Mouse (Mus musculus) neural tube, embryonic 12.5 days (tissue): ENCODE results near the gene Pnpla6. TPM values are rescaled to one million over a fixed set of nuclear protein-coding genes. Genes with fewer than 3 reads are reported as not detected.

Experiments used
- ATAC-seq: fragments of 200-750 bp; cut with Nextera tagmentation; 2 replicates; pipeline ENCODE4 v1.8.0; 2017; ENCODE audit warnings: low read depth, mild to moderate bottlenecking, moderate TSS enrichment, moderate library complexity; ENCODE audit not compliant: low FRiP score
- H3K27ac ChIP-seq: fragments of 300-500 bp; sonication (generic); 2 replicates; pipeline ENCODE4 v1.5.1; 2016
- H3K27me3 ChIP-seq: fragments of 300-500 bp; sonication (generic); replicated peaks from 2 replicates; pipeline ENCODE4 v1.6.1; 2016; ENCODE audit warnings: mild to moderate bottlenecking
- H3K36me3 ChIP-seq: fragments of 300-500 bp; sonication (generic); 2 replicates; pipeline ENCODE4 v1.6.1; 2016; ENCODE audit warnings: mild to moderate bottlenecking
- H3K4me1 ChIP-seq: fragments of 300-500 bp; sonication (generic); 2 replicates; pipeline ENCODE4 v1.6.1; 2016
- H3K4me2 ChIP-seq: fragments of 300-500 bp; sonication (generic); replicated peaks from 2 replicates; pipeline ENCODE4 v1.6.1; 2016; ENCODE audit warnings: mild to moderate bottlenecking
- H3K4me3 ChIP-seq: fragments of 300-500 bp; sonication (generic); 2 replicates; pipeline ENCODE4 v1.5.1; 2016
- H3K9ac ChIP-seq: fragments of 300-500 bp; sonication (generic); 2 replicates; pipeline ENCODE4 v1.6.1; 2016; ENCODE audit warnings: mild to moderate bottlenecking
- H3K9me3 ChIP-seq: fragments of 300-500 bp; sonication (generic); 2 replicates; pipeline ENCODE4 v1.6.1; 2016; ENCODE audit warnings: mild to moderate bottlenecking
- WGBS: fragments of 180-500 bp; shearing (Covaris S2); methylation state at CpG from one replicate; pipeline ENCODE4 v1.1.7; 2016; 5-methylcytosine and 5-hydroxymethylcytosine counted together
- polyA plus RNA-seq: library from polyadenylated mRNA; unstranded; fragments of >200 nt; fragmentation: Nextera tagmentation; extraction: Ambion mirVana; gene quantifications from 2 replicates; pipeline ENCODE4 v1.2.1, GENCODE M21; 2016

Gene Pnpla6
- polyA plus RNA-seq, 1 experiment from 2014 or later, result 33.9 TPM

DNA sequence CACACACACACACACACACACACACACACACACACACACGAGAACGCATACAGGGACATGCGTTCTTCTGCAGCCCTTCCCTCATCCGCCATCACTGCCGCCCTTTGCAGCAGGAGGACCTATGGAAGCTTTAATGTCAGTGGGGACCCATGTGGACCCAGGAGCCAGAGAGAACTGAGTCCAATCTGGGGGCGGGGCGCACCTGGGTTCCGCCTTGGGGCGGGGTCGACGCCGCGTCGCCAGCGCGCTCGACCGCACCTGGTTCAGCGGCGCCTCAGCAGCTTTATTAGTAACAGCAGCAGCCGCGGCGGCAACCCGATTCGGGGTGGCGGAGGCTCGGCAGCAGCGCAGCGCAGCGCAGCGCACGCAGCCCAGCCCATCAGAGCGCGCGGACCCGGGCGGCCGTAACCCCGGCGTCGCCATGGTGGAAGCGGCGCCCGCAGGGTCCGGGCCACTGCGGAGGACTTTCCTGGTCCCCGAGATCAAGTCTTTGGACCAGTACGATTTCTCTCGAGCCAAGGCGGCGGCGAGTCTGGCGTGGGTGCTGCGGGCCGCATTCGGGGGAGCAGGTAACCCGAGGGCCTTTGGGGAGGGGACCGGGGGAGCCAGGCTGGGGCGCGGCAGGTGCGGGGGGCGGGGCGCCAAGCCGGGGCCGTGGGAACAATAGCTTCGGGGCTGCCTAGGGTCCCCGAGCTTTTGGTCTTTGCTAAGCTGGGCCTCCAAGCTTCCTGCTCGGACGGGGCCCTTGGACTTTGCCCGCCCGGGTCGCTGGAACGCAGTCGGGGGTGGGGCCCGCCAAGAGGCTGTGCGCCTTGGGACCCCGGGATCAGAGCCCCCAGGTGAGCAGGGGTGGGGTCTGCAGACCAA lies 72.4 kb downstream of the Pnpla6 start:
- Histone ChIP-seq H3K4me1 (no peaks in the 10 kb centered on the region), H3K4me2 (peak overlapping the region; percentile 90), H3K27me3 (no peaks in the 10 kb centered on the region), H3K9ac (peak overlapping the region; percentile 82), H3K9me3 (no peaks in the 10 kb centered on the region), H3K4me3 (peak overlapping the region; percentile 82), H3K36me3 (no peaks in the 10 kb centered on the region), H3K27ac (peak overlapping the region; percentile 53; the same call in 1 of the 2 replicates)
- peak; percentile 78 for ATAC-seq
- under 1% methylated on average over 77 of the region's 77 CpGs for WGBS

- 3% methylated on average over 11 of the region's 11 CpGs for WGBS
- Histone ChIP-seq H3K4me3 (peak overlapping the region; percentile 82), H3K27ac (no peak overlapping the region), H3K9ac (peak overlapping the region; percentile 82), H3K27me3 (no peaks in the 10 kb centered on the region), H3K36me3 (no peaks in the 10 kb centered on the region), H3K4me1 (no peaks in the 10 kb centered on the region), H3K4me2 (peak overlapping the region; percentile 90), H3K9me3 (no peaks in the 10 kb centered on the region)
- peak; percentile 82 for ATAC-seq
Observed at GRCm38 (mm10) chr8:3588258-3588633, 73.1 kb downstream of the Pnpla6 start.

DNA sequence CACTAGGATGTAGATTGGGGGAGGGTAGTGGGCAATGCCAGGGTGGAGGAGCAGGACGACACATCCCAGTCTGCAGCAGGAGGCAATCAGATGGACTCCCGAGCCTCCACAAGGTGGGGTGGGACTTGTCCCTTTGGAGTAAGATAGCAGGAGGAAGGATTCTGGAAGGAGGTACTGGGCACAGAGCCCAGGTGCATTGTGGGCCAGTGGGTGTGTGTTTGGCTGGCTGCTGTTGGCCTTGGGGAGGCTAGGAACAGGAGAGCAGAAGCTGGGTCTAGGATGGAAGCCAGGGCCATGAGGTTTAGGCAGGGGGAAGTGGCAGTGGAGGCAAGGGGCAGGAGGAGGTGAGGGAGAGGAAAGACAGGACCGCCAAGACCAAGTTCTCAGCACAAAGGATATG lies 78.3 kb downstream of the Pnpla6 start:
- ATAC-seq, result no peak
- H3K4me3 ChIP-seq, result no peak overlapping the region
- WGBS, result 77% methylated on average over 3 of the region's 3 CpGs

More for the DNA sequence above, 78.3 kb downstream of the Pnpla6 start:
- Histone ChIP-seq H3K9ac (no peak overlapping the region), H3K4me2 (no peak overlapping the region), H3K36me3 (no peaks in the 10 kb centered on the region), H3K27ac (no peak overlapping the region), H3K4me1 (no peaks in the 10 kb centered on the region), H3K9me3 (no peaks in the 10 kb centered on the region), H3K27me3 (no peaks in the 10 kb centered on the region)

Other genes with a start within 250 kb of the Pnpla6 start
- 53.7 and 55.6 TPM in 2 replicates for gene Insr, start 235.8 kb upstream of the Pnpla6 start, polyA plus RNA-seq
- 0.13 TPM in 1 of 2 replicates, not detected in the other for gene A430078G23Rik, start 162.0 kb upstream of the Pnpla6 start, polyA plus RNA-seq
- gene Arhgef18, start 122.4 kb upstream of the Pnpla6 start, polyA plus RNA-seq, result 12.1 and 13.4 TPM in 2 replicates
- 3.4 and 4.2 TPM in 2 replicates for gene Pex11g, start 47.7 kb upstream of the Pnpla6 start, polyA plus RNA-seq
- 0.22 TPM in 1 of 2 replicates, not detected in the other for gene Tex45, start 44.5 kb upstream of the Pnpla6 start, polyA plus RNA-seq
- 81.8 and 87.0 TPM in 2 replicates for gene Zfp358, start 22.2 kb upstream of the Pnpla6 start, polyA plus RNA-seq
- gene Mcoln1, start 14.9 kb upstream of the Pnpla6 start, polyA plus RNA-seq, result 74.4 and 78.9 TPM in 2 replicates
- 1.3 and 1.8 TPM in 2 replicates for gene C330021F23Rik, start 52.6 kb downstream of the Pnpla6 start, polyA plus RNA-seq
- gene Camsap3, start 71.9 kb downstream of the Pnpla6 start, polyA plus RNA-seq, result 22.0 and 28.0 TPM in 2 replicates
- gene Xab2, start 105.9 kb downstream of the Pnpla6 start, polyA plus RNA-seq, result 62.3 and 67.2 TPM in 2 replicates
- gene Pet100, start 106.2 kb downstream of the Pnpla6 start, polyA plus RNA-seq, result 129 and 134 TPM in 2 replicates
- gene Pcp2, start 110.2 kb downstream of the Pnpla6 start, polyA plus RNA-seq, result 0.37 and 0.40 TPM in 2 replicates
- gene Stxbp2, start 115.6 kb downstream of the Pnpla6 start, polyA plus RNA-seq, result 24.5 and 26.5 TPM in 2 replicates
- 0.45 TPM in 1 of 2 replicates, not detected in the other for gene Retn, start 140.4 kb downstream of the Pnpla6 start, polyA plus RNA-seq
- 0.13 TPM in 1 of 2 replicates, not detected in the other for gene Mcemp1, start 150.4 kb downstream of the Pnpla6 start, polyA plus RNA-seq
- gene Fcor, start 157.0 kb downstream of the Pnpla6 start, polyA plus RNA-seq, result 7.1 and 8.0 TPM in 2 replicates
- gene Trappc5, start 160.9 kb downstream of the Pnpla6 start, polyA plus RNA-seq, result 44.5 and 45.6 TPM in 2 replicates
- 0.30 and 0.41 TPM in 2 replicates for gene Fcer2a, start 178.8 kb downstream of the Pnpla6 start, polyA plus RNA-seq
- not detected in 2 replicates for gene Clec4g, start 205.3 kb downstream of the Pnpla6 start, polyA plus RNA-seq
- not detected in 2 replicates for gene Cd209a, start 233.6 kb downstream of the Pnpla6 start, polyA plus RNA-seq